Mouse (Mus musculus) CH12.LX (cell line): ENCODE data around the gene Lcn10. TPM values are rescaled to one million over a fixed set of nuclear protein-coding genes. Genes with fewer than 3 reads are reported as not detected.

Experiments
- DNase-seq: peaks from one replicate; pipeline ENCODE4 v3.0.0-alpha.2; 2013; ENCODE audit errors: extremely low read depth
- H3K27ac ChIP-seq: 2 replicates; pipeline ENCODE4 v1.5.1; 2012; ENCODE audit warnings: low read depth, mild to moderate bottlenecking, control low read depth, moderate library complexity; ENCODE audit not compliant: insufficient read depth
- H3K27me3 ChIP-seq: replicated peaks from 2 replicates; pipeline ENCODE3; 2012; ENCODE audit warnings: inconsistent platforms
- H3K36me3 ChIP-seq, 2 experiments: replicated peaks in 1 of 2; 2 replicates each; pipeline versions ENCODE3 to v1.6.1; 2012; ENCODE audit warnings: inconsistent platforms in 1 of 2, low read length in 1 of 2, mild to moderate bottlenecking in 1 of 2, mixed read lengths in 1 of 2, moderate library complexity in 1 of 2; ENCODE audit not compliant: control insufficient read depth in 1 of 2, insufficient read depth in 1 of 2
- H3K4me1 ChIP-seq, 2 experiments: 2 replicates each; pipeline ENCODE4 v1.6.1; 2012; ENCODE audit warnings: inconsistent platforms in 1 of 2, moderate library complexity in 1 of 2; ENCODE audit not compliant: insufficient read depth in 2 of 2, control insufficient read depth in 1 of 2
- H3K4me2 ChIP-seq: 2 replicates; pipeline ENCODE4 v1.6.1; 2012; ENCODE audit warnings: low read depth, mild to moderate bottlenecking, control low read depth; ENCODE audit not compliant: poor library complexity, insufficient read depth, severe bottlenecking
- H3K4me3 ChIP-seq, 3 experiments: fragments of 150-350 bp in 1 of 3; sonication (generic) in 1 of 3; replicated peaks in 1 of 3; 2 replicates each; pipeline versions ENCODE3 to v1.5.1; 2011 to 2012; ENCODE audit warnings: low read depth in 2 of 3, low read length in 2 of 3, mild to moderate bottlenecking in 2 of 3, moderate library complexity in 2 of 3, control low read depth in 1 of 3, improper control_type of control experiment in 1 of 3, inconsistent platforms in 1 of 3, mixed read lengths in 1 of 3; ENCODE audit not compliant: poor library complexity in 1 of 3
- H3K79me2 ChIP-seq: replicated peaks from 2 replicates; pipeline ENCODE4 v1.6.1; 2012; ENCODE audit warnings: mild to moderate bottlenecking, moderate library complexity; ENCODE audit not compliant: control insufficient read depth, poor library complexity, insufficient read depth, severe bottlenecking; ENCODE audit errors: extremely low read depth
- H3K9ac ChIP-seq: 2 replicates; pipeline ENCODE4 v1.6.1; 2012; ENCODE audit warnings: low read depth, mild to moderate bottlenecking, control low read depth, moderate library complexity; ENCODE audit not compliant: insufficient read depth
- H3K9me3 ChIP-seq: replicated peaks from 2 replicates; pipeline ENCODE3; 2012; ENCODE audit warnings: low read length, inconsistent platforms, mixed read lengths
- BHLHE40 ChIP-seq: IDR thresholded peaks from 2 replicates; pipeline ENCODE4 v1.6.1; 2011; ENCODE audit warnings: mild to moderate bottlenecking, low read depth, low read length, improper control_type of control experiment
- CHD2 ChIP-seq: IDR thresholded peaks from 2 replicates; pipeline ENCODE4 v1.6.1; 2011; ENCODE audit warnings: low read length, improper control_type of control experiment
- CTCF ChIP-seq, 2 experiments: IDR thresholded peaks in 1 of 2; conservative IDR thresholded peaks in 1 of 2; 2 replicates each; pipeline ENCODE4 v1.5.1; 2011 to 2012; ENCODE audit warnings: low read depth in 2 of 2, low read length in 2 of 2, improper control_type of control experiment in 1 of 2, inconsistent platforms in 1 of 2, mild to moderate bottlenecking in 1 of 2, moderate library complexity in 1 of 2
- E2F4 ChIP-seq: IDR thresholded peaks from 2 replicates; pipeline ENCODE4 v1.6.1; 2011; ENCODE audit warnings: low read depth, low read length, improper control_type of control experiment; ENCODE audit not compliant: insufficient replicate concordance
- ELF1 ChIP-seq: IDR thresholded peaks from 2 replicates; pipeline ENCODE4 v1.6.1; 2014; ENCODE audit warnings: low read depth, mild to moderate bottlenecking, inconsistent platforms, low read length, improper control_type of control experiment
- ETS1 ChIP-seq: conservative IDR thresholded peaks from 2 replicates; pipeline ENCODE4 v1.6.1; 2012; ENCODE audit warnings: low read depth, mild to moderate bottlenecking, inconsistent platforms, low read length, improper control_type of control experiment, moderate library complexity
- HCFC1 ChIP-seq: IDR thresholded peaks from 2 replicates; pipeline ENCODE4 v1.6.1; 2012; ENCODE audit warnings: low read depth, mild to moderate bottlenecking, inconsistent platforms, low read length, improper control_type of control experiment
- JUN ChIP-seq: IDR thresholded peaks from 2 replicates; pipeline ENCODE4 v1.6.1; 2011; ENCODE audit warnings: low read depth, mild to moderate bottlenecking, low read length, improper control_type of control experiment, moderate library complexity; ENCODE audit not compliant: insufficient read depth
- MAX ChIP-seq: IDR thresholded peaks from 2 replicates; pipeline ENCODE4 v1.6.1; 2011; ENCODE audit warnings: low read length, improper control_type of control experiment
- MAZ ChIP-seq: IDR thresholded peaks from 2 replicates; pipeline ENCODE4 v1.6.1; 2012; ENCODE audit warnings: low read depth, mild to moderate bottlenecking, inconsistent platforms, low read length, improper control_type of control experiment, moderate library complexity
- MEF2A ChIP-seq: IDR thresholded peaks from 2 replicates; pipeline ENCODE4 v1.6.1; 2014; ENCODE audit warnings: low read depth, mild to moderate bottlenecking, inconsistent platforms, low read length, improper control_type of control experiment, borderline replicate concordance
- MXI1 ChIP-seq: IDR thresholded peaks from 2 replicates; pipeline ENCODE4 v1.6.1; 2011; ENCODE audit warnings: mild to moderate bottlenecking, low read depth, low read length, improper control_type of control experiment
- NELFE ChIP-seq: IDR thresholded peaks from 2 replicates; pipeline ENCODE4 v1.6.1; 2011; ENCODE audit warnings: low read depth, low read length, improper control_type of control experiment
- NRF1 ChIP-seq: IDR thresholded peaks from 2 replicates; pipeline ENCODE4 v1.6.1; 2014; ENCODE audit warnings: low read depth, mild to moderate bottlenecking, inconsistent platforms, low read length, improper control_type of control experiment, moderate library complexity
- POLR2A ChIP-seq: IDR thresholded peaks from 2 replicates; pipeline ENCODE4 v1.6.1; 2011; ENCODE audit warnings: low read depth, mild to moderate bottlenecking, improper control_type of control experiment, low read length
- POLR2AphosphoS2 ChIP-seq: IDR thresholded peaks from 2 replicates; pipeline ENCODE4 v1.6.1; 2011; ENCODE audit warnings: low read depth, low read length, improper control_type of control experiment
- SMC3 ChIP-seq: IDR thresholded peaks from 2 replicates; pipeline ENCODE4 v1.6.1; 2011; ENCODE audit warnings: low read depth, low read length, improper control_type of control experiment
- TBP ChIP-seq: conservative IDR thresholded peaks from 2 replicates; pipeline ENCODE4 v1.6.1; 2011; ENCODE audit warnings: low read depth, low read length, improper control_type of control experiment
- TCF12 ChIP-seq: IDR thresholded peaks from 2 replicates; pipeline ENCODE4 v1.6.1; 2014; ENCODE audit warnings: low read depth, mild to moderate bottlenecking, inconsistent platforms, low read length, improper control_type of control experiment
- UBTF ChIP-seq: IDR thresholded peaks from 2 replicates; pipeline ENCODE4 v1.6.1; 2012; ENCODE audit warnings: low read depth, mild to moderate bottlenecking, inconsistent platforms, low read length, improper control_type of control experiment, moderate library complexity
- USF1 ChIP-seq: IDR thresholded peaks from 2 replicates; pipeline ENCODE4 v1.6.1; 2014; ENCODE audit warnings: low read depth, mild to moderate bottlenecking, inconsistent platforms, low read length, improper control_type of control experiment
- USF2 ChIP-seq: conservative IDR thresholded peaks from 2 replicates; pipeline ENCODE4 v1.6.1; 2011; ENCODE audit warnings: low read depth, low read length, improper control_type of control experiment
- ZC3H11A ChIP-seq: IDR thresholded peaks from 2 replicates; pipeline ENCODE4 v1.6.1; 2012; ENCODE audit warnings: low read depth, mild to moderate bottlenecking, inconsistent platforms, low read length, improper control_type of control experiment
- ZKSCAN1 ChIP-seq: IDR thresholded peaks from 2 replicates; pipeline ENCODE4 v1.6.1; 2012; ENCODE audit warnings: low read depth, inconsistent platforms, low read length, improper control_type of control experiment, borderline replicate concordance
- ZMIZ1 ChIP-seq: IDR thresholded peaks from 2 replicates; pipeline ENCODE4 v1.6.1; 2012; ENCODE audit warnings: low read depth, mild to moderate bottlenecking, inconsistent platforms, low read length, improper control_type of control experiment
- ZNF384 ChIP-seq: IDR thresholded peaks from 2 replicates; pipeline ENCODE4 v1.6.1; 2012; ENCODE audit warnings: low read depth, low read length, improper control_type of control experiment, inconsistent platforms
- dilution Hi-C: fragments of 300-500 bp; cut with MboI; formaldehyde crosslinking; loops from 2 replicates; pipeline ENCODE4 v1.14.3; 2020; ENCODE audit warnings: low sequenced_read_pairs; ENCODE audit not compliant: extremely low pct_unique_long_range_greater_than_20kb, extremely low pct_ligation_motif_present
- in situ Hi-C: fragments of 300-500 bp; cut with MboI; formaldehyde crosslinking; loops from 3 replicates; pipeline ENCODE4 v1.14.3; 2019; ENCODE audit warnings: low sequenced_read_pairs, low pct_ligation_motif_present, low pct_unique_long_range_greater_than_20kb, mixed read lengths
- polyA plus RNA-seq: library from polyadenylated mRNA; unstranded; fragments of >175 nt; gene quantifications from 2 replicates; pipeline ENCODE4 v1.2.1, GENCODE M21; 2012; ENCODE audit warnings: low read depth; ENCODE audit not compliant: insufficient read length
- total RNA-seq, 2 experiments: library from RNA; depleted of rRNA; stranded (reverse); fragments of 300-350 nt in 1 of 2; fragments of >200 nt in 1 of 2; gene quantifications; 2 replicates each; pipeline ENCODE4 v1.2.3; 2012 to 2014

The Lcn10 gene
- total and polyA plus RNA-seq, 3 experiments = not detected

DNA sequence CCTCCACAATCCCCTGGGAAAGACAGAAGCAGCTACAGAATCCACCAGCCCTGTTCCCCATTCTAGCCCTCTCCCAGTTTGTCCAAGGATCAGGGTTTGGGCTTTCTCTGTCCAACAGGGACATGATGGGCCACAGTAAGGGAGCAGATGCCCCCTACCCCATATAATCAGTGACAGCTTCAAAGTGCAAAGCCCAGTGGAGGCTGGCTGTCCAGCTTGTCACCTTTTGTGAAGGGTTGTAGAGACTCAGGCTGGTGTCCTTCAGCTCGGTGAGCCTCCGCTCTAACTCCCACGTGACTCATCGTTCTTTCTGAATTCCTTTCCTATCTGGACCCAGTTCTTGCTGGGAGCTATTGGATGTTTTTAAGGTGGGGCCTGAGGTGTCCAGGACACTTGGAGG lies 21.2 kb downstream of the Lcn10 start:
- peaks cover under 1 to 27% of the 10 kb centered on the region in 2 experiments; a peak in 2 of 4 replicates for H3K4me1 ChIP-seq
- DNase-seq = no peak
- peaks cover 17% of the 10 kb centered on the region for H3K27me3 ChIP-seq
- no peak overlapping the region for H3K9ac ChIP-seq
- H3K4me2 ChIP-seq = no peak overlapping the region
- no peak overlapping the region for H3K27ac ChIP-seq
- H3K79me2 ChIP-seq = no peaks in the 10 kb centered on the region
- no peak overlapping the region for H3K4me3 ChIP-seq
- peaks cover 0 to 5% of the 10 kb centered on the region in 2 experiments for H3K36me3 ChIP-seq
- TF ChIP-seq CHD2 (no peak), USF1 (no peak), ZNF384 (no peak), SMC3 (no peak), ZKSCAN1 (no peak), ZMIZ1 (no peak), USF2 (no peak)
- in situ Hi-C loops = no loop called here
- dilution Hi-C loops = no loop called here
- no peaks in the 10 kb centered on the region for H3K9me3 ChIP-seq

DNA sequence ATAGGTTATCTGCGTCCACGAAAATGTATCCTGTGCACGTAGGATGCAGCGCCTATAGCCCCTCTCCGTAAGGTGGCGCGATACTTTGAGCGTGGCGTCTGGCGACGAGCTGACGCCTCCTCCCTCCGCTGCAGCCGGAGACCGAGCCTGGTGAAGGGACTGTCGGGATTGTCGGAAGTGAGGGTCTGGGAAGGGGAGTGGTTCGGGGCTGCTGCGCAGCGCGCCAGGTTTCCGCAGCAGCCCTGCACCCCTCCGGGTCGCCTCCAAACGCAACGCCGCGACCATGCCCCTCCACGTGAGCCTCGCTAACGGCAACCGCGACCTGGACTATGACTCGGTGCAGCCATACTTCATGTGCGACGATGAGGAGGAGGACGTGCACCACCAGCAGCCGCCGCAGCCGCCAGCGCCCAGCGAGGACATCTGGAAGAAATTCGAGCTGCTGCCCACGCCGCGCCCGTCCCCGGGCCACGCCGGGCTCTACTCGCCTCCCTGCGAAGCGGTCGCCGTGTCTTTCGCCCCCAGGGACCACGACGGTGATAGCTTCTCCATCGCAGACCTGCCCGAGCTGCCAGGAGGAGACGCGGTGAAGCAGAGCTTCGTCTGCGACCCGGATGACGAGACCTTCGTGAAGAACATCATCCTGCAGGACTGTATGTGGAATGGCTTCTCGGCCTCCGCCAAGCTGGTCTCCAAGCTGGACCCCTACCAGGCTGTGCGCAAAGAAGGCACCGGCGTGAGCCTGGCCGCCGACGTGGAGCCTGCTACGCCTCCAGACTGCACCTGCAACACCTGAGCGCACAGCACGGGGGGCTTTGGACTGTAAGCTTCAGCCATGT lies 24.3 kb downstream of the Lcn10 start, which contains the start of gene Bmyc:
Bmyc (plus strand) TSS at position 97 of the 839 bp plus-strand sequence.
- H3K4me1 ChIP-seq = peaks cover 0 to 12% of the 10 kb centered on the region in 2 experiments; a peak in 2 of 4 replicates
- peak within 1 kb of the TSS; percentile 59 to 83 (median 72) for H3K4me3 ChIP-seq
- H3K9ac ChIP-seq = peak within 1 kb of the TSS; percentile 41
- dilution Hi-C loops (no loop called here), in situ Hi-C loops (no loop called here)
- H3K27ac ChIP-seq = no peak within 1 kb of the TSS
- no peaks in the 10 kb centered on the region for H3K9me3 ChIP-seq
- TF ChIP-seq MAZ (no peak), MAX (0 out of 2 replicates have a peak, but pooled peaks have one; percentile 16), MXI1 (peak; percentile 49; the same call in 1 of the 2 replicates), POLR2AphosphoS2 (no peak), UBTF (no peak; the same call in 1 of the 2 replicates), ZKSCAN1 (no peak), CHD2 (peak; percentile 38; the same call in 1 of the 2 replicates), TBP (0 out of 2 replicates have a peak, but pooled peaks have one; percentile 64), MEF2A (no peak), USF1 (no peak), POLR2A (peak; percentile 58), ETS1 (no peak), ZMIZ1 (no peak), JUN (no peak), NELFE (peak; percentile 46), USF2 (no peak), TCF12 (peak; percentile 19; the same call in 1 of the 2 replicates), E2F4 (no peak), ELF1 (peak; percentile 61), BHLHE40 (peak; percentile 47; the same call in 1 of the 2 replicates), ZC3H11A (no peak), CTCF (conservative IDR thresholded peaks at IDR 0.05 in 1 of 2, IDR thresholded peaks at IDR 0.05 in 1 of 2; ENCODE audit: low read depth in 2 of 2, low read length in 2 of 2) (peak in 1 of 2 experiments; percentile 63; a peak in 2 of 4 replicates), HCFC1 (peak; percentile 73), NRF1 (peak; percentile 48)
- peak; percentile 83 for DNase-seq
- H3K27me3 ChIP-seq = peaks cover 17% of the 10 kb centered on the region
- H3K36me3 ChIP-seq = peaks cover 0 to 9% of the 10 kb centered on the region in 2 experiments
- no peaks in the 10 kb centered on the region for H3K79me2 ChIP-seq
- H3K4me2 ChIP-seq = peak within 1 kb of the TSS; percentile 75
